Mouse (Mus musculus): ENCODE data around the gene Fam185a.

Fam185a gene

GRCm38 (mm10) chr5:21426666-21427065 lies 1.9 kb downstream of the Fam185a start:
- no peak for DNase-seq (ENCODE audit: low read depth, low spot score)

- no peak for DNase-seq (ENCODE audit: low read depth, low spot score)
These were observed 9.6 kb downstream of the Fam185a start for GRCm38 (mm10) chr5:21434148-21434929.

GRCm38 (mm10) chr5:21436471-21436975 lies 11.8 kb downstream of the Fam185a start:
- no peak for DNase-seq (ENCODE audit: low read depth, low spot score)

- DNase-seq (ENCODE audit: low read depth, low spot score) = no peak
These were observed 13.7 kb downstream of the Fam185a start for GRCm38 (mm10) chr5:21438428-21438827.

GRCm38 (mm10) chr5:21439446-21440110 lies 14.8 kb downstream of the Fam185a start:
- no peak for DNase-seq (ENCODE audit: low read depth, low spot score)

GRCm38 (mm10) chr5:21440833-21441530 lies 16.2 kb downstream of the Fam185a start:
- no peak for DNase-seq (ENCODE audit: low read depth, low spot score)

GRCm38 (mm10) chr5:21467387-21467786 lies 42.6 kb downstream of the Fam185a start:
- DNase-seq (ENCODE audit: low read depth, low spot score) = no peak

GRCm38 (mm10) chr5:21468100-21468499 lies 43.3 kb downstream of the Fam185a start:
- no peak for DNase-seq (ENCODE audit: low read depth, low spot score)

- DNase-seq (ENCODE audit: low read depth, low spot score) = no peak
These were observed 53.7 kb downstream of the Fam185a start for GRCm38 (mm10) chr5:21478428-21478827.

- no peak for DNase-seq (ENCODE audit: low read depth, low spot score)
These were observed 55.0 kb downstream of the Fam185a start for GRCm38 (mm10) chr5:21479746-21480145.

- no peak for DNase-seq (ENCODE audit: low read depth, low spot score)
These were observed 56.8 kb downstream of the Fam185a start for GRCm38 (mm10) chr5:21481521-21481920.

- DNase-seq (ENCODE audit: low read depth, low spot score) = no peak
These were observed 57.9 kb downstream of the Fam185a start for GRCm38 (mm10) chr5:21482446-21483222.

GRCm38 (mm10) chr5:21483275-21483674 lies 58.5 kb downstream of the Fam185a start:
- DNase-seq (ENCODE audit: low read depth, low spot score) = no peak

GRCm38 (mm10) chr5:21485197-21485829 lies 60.6 kb downstream of the Fam185a start:
- DNase-seq (ENCODE audit: low read depth, low spot score) = no peak

- no peak for DNase-seq (ENCODE audit: low read depth, low spot score)
These were observed 62.0 kb downstream of the Fam185a start for GRCm38 (mm10) chr5:21486798-21487197.

- DNase-seq (ENCODE audit: low read depth, low spot score) = no peak
These were observed 62.5 kb downstream of the Fam185a start for GRCm38 (mm10) chr5:21487306-21487705.

GRCm38 (mm10) chr5:21487716-21488115 lies 63.0 kb downstream of the Fam185a start:
- no peak for DNase-seq (ENCODE audit: low read depth, low spot score)

GRCm38 (mm10) chr5:21488506-21488905 lies 63.7 kb downstream of the Fam185a start:
- DNase-seq (ENCODE audit: low read depth, low spot score) = no peak

GRCm38 (mm10) chr5:21489135-21489534 lies 64.4 kb downstream of the Fam185a start:
- no peak for DNase-seq (ENCODE audit: low read depth, low spot score)

GRCm38 (mm10) chr5:21491469-21491868 lies 66.7 kb downstream of the Fam185a start:
- DNase-seq (ENCODE audit: low read depth, low spot score) = no peak

GRCm38 (mm10) chr5:21492213-21492612 lies 67.5 kb downstream of the Fam185a start:
- DNase-seq (ENCODE audit: low read depth, low spot score) = no peak
